ENCODE assay signal across 8 mouse cellular contexts in genomic region chr9:88221850-88222353, GRCm38 (mm10).
DNase-seq lines count a peak whose midpoint lies in the region; ATAC-seq lines count a peak whose summit lies in the region.

No protein-coding gene starts in this region.

- H3K9ac ChIP-seq in forebrain, embryonic 12.5 days: no peak overlapping the region
- no peak overlapping the region for H3K9ac ChIP-seq in embryonic facial prominence, embryonic 14.5 days (ENCODE audit: low read depth, low read length)
- no peak overlapping the region; the same call in 1 of the 2 replicates for H3K9ac ChIP-seq in hindbrain, embryonic 13.5 days

- no peak overlapping the region for H3K4me2 ChIP-seq in forebrain, embryonic 12.5 days
- H3K4me2 ChIP-seq in embryonic facial prominence, embryonic 14.5 days (ENCODE audit: low read depth, low read length): no peak overlapping the region
- H3K4me2 ChIP-seq in hindbrain, embryonic 13.5 days: no peak overlapping the region

- H3K4me1 ChIP-seq in forebrain, embryonic 10.5 days: no peaks in the 10 kb centered on the region
- H3K4me1 ChIP-seq in forebrain, embryonic 12.5 days: no peaks in the 10 kb centered on the region
- H3K4me1 ChIP-seq in embryonic facial prominence, embryonic 14.5 days (ENCODE audit: control insufficient read depth, insufficient read depth, low read length): peaks cover 5% of the 10 kb centered on the region; the same call in 1 of the 2 replicates
- no peaks in the 10 kb centered on the region for H3K4me1 ChIP-seq in hindbrain, embryonic 13.5 days (replicated peaks)

- peak; percentile 61 for DNase-seq in forebrain, embryonic 10.5 days (ENCODE audit: extremely low spot score, low spot score)
- peak; percentile 81 for DNase-seq in adipocyte (ENCODE audit: low spot score)
- DNase-seq in embryonic facial prominence, embryonic 14.5 days (ENCODE audit: low spot score): peak; percentile 85
- peak; percentile 69 to 85 for DNase-seq in left cerebral cortex, postnatal 14 days (ENCODE audit: low spot score in 2 of 2)
- DNase-seq in naive thymus-derived CD4-positive, alpha-beta T cell, adult 2 months (ENCODE audit: low read depth): peak; percentile 20
- DNase-seq in thymus, postnatal 25 days: peak; percentile 13

- intact Hi-C loops in left cerebral cortex, postnatal 14 days (cut with DNase I): loop anchor here (5.0 kb wide), 2 partner anchors 480 to 805 kb away; no protein-coding TSS in a partner anchor

- no peak for ATAC-seq in forebrain, embryonic 12.5 days (ENCODE audit: low FRiP score)
- ATAC-seq in embryonic facial prominence, embryonic 14.5 days (ENCODE audit: low read depth): no peak
- ATAC-seq in hindbrain, embryonic 13.5 days (ENCODE audit: low FRiP score): peak; percentile 46; the same call in 1 of the 2 replicates

- H3K4me3 ChIP-seq in forebrain, embryonic 10.5 days: no peak overlapping the region
- H3K4me3 ChIP-seq in forebrain, embryonic 12.5 days (replicated peaks): no peak overlapping the region
- H3K4me3 ChIP-seq in embryonic facial prominence, embryonic 14.5 days (ENCODE audit: low read depth, low read length): no peak overlapping the region
- no peak overlapping the region for H3K4me3 ChIP-seq in hindbrain, embryonic 13.5 days

- 30% methylated on average over 7 of the region's 7 CpGs for WGBS in forebrain, embryonic 10.5 days
- 28% methylated on average over 7 of the region's 7 CpGs for WGBS in forebrain, embryonic 12.5 days
- 21% methylated on average over 7 of the region's 7 CpGs for WGBS in embryonic facial prominence, embryonic 14.5 days
- 14% methylated on average over 7 of the region's 7 CpGs for WGBS in hindbrain, embryonic 13.5 days

- no peaks in the 10 kb centered on the region for H3K36me3 ChIP-seq in forebrain, embryonic 10.5 days (replicated peaks)
- no peaks in the 10 kb centered on the region for H3K36me3 ChIP-seq in forebrain, embryonic 12.5 days (replicated peaks)
- H3K36me3 ChIP-seq in embryonic facial prominence, embryonic 14.5 days (ENCODE audit: control insufficient read depth, insufficient read depth, low read length): no peaks in the 10 kb centered on the region
- H3K36me3 ChIP-seq in hindbrain, embryonic 13.5 days: no peaks in the 10 kb centered on the region

- H3K9me3 ChIP-seq in forebrain, embryonic 10.5 days: no peaks in the 10 kb centered on the region
- H3K9me3 ChIP-seq in forebrain, embryonic 12.5 days: no peaks in the 10 kb centered on the region
- H3K9me3 ChIP-seq in embryonic facial prominence, embryonic 14.5 days (ENCODE audit: control insufficient read depth, low read length): no peaks in the 10 kb centered on the region
- H3K9me3 ChIP-seq in hindbrain, embryonic 13.5 days: no peaks in the 10 kb centered on the region

- H3K27ac ChIP-seq in forebrain, embryonic 10.5 days: no peak overlapping the region
- no peak overlapping the region for H3K27ac ChIP-seq in forebrain, embryonic 12.5 days
- no peak overlapping the region for H3K27ac ChIP-seq in embryonic facial prominence, embryonic 14.5 days (replicated peaks; ENCODE audit: low read depth, low read length)
- no peak overlapping the region for H3K27ac ChIP-seq in hindbrain, embryonic 13.5 days

- no peaks in the 10 kb centered on the region; the same call in 1 of the 2 replicates for H3K27me3 ChIP-seq in forebrain, embryonic 10.5 days (ENCODE audit: poor library complexity, severe bottlenecking)
- no peaks in the 10 kb centered on the region for H3K27me3 ChIP-seq in forebrain, embryonic 12.5 days
- no peaks in the 10 kb centered on the region for H3K27me3 ChIP-seq in embryonic facial prominence, embryonic 14.5 days (replicated peaks; ENCODE audit: control insufficient read depth, insufficient read depth, low read length)
- H3K27me3 ChIP-seq in hindbrain, embryonic 13.5 days: no peaks in the 10 kb centered on the region

Comparison
In these comparisons a context has a peak if more than half of its experiments do, and no peak if none do; other contexts are left out.
1. DNase-seq: peak in every context shown above with its lines; median percentile 85 in embryonic facial prominence, embryonic 14.5 days; 81 in adipocyte; 77 in left cerebral cortex, postnatal 14 days; 61 in forebrain, embryonic 10.5 days; 20 in naive thymus-derived CD4-positive, alpha-beta T cell, adult 2 months; 13 in thymus, postnatal 25 days.